Mouse (Mus musculus) forebrain, embryonic 11.5 days (tissue): ENCODE measurements around the gene Ubl3. TPM values are rescaled to one million over a fixed set of nuclear protein-coding genes. Genes with fewer than 3 reads are reported as not detected.

Experiments
- ATAC-seq: fragments of 200-750 bp; cut with Nextera tagmentation; replicated peaks from 2 replicates; pipeline ENCODE4 v1.8.0; 2017; ENCODE audit warnings: moderate TSS enrichment; ENCODE audit not compliant: low FRiP score
- DNase-seq: peaks from one replicate; pipeline ENCODE4 v3.0.0-alpha.2; 2017; ENCODE audit warnings: low spot score
- H3K27ac ChIP-seq: fragments of 300-500 bp; sonication (generic); 2 replicates; pipeline ENCODE4 v1.5.1; 2014; ENCODE audit warnings: low read depth, low read length
- H3K27me3 ChIP-seq: fragments of 300-500 bp; sonication (generic); 2 replicates; pipeline ENCODE4 v1.6.1; 2014; ENCODE audit warnings: mild to moderate bottlenecking, low read length, mixed read lengths; ENCODE audit not compliant: control insufficient read depth, insufficient read depth
- H3K36me3 ChIP-seq: fragments of 300-500 bp; sonication (generic); 2 replicates; pipeline ENCODE4 v1.6.1; 2014; ENCODE audit warnings: mild to moderate bottlenecking, low read length, moderate library complexity, mixed read lengths; ENCODE audit not compliant: control insufficient read depth, insufficient read depth
- H3K4me1 ChIP-seq: fragments of 300-500 bp; sonication (generic); replicated peaks from 2 replicates; pipeline ENCODE4 v1.6.1; 2014; ENCODE audit warnings: low read length, mixed read lengths; ENCODE audit not compliant: control insufficient read depth, insufficient read depth
- H3K4me2 ChIP-seq: fragments of 300-500 bp; sonication (generic); 2 replicates; pipeline ENCODE4 v1.6.1; 2014; ENCODE audit warnings: low read depth, mild to moderate bottlenecking, low read length, moderate library complexity, mixed read lengths; ENCODE audit not compliant: severe bottlenecking
- H3K4me3 ChIP-seq: fragments of 300-500 bp; sonication (generic); 2 replicates; pipeline ENCODE4 v1.5.1; 2014; ENCODE audit warnings: low read depth, low read length
- H3K9ac ChIP-seq: fragments of 300-500 bp; sonication (generic); 2 replicates; pipeline ENCODE4 v1.6.1; 2014; ENCODE audit warnings: low read length
- H3K9me3 ChIP-seq: fragments of 300-500 bp; sonication (generic); 2 replicates; pipeline ENCODE4 v1.6.1; 2016; ENCODE audit warnings: low read length, mixed read lengths; ENCODE audit not compliant: control insufficient read depth
- WGBS: fragments of 180-500 bp; shearing (Covaris S2); extraction: QIAGEN DNeasy Blood & Tissue Kit; methylation state at CpG from one replicate; pipeline ENCODE4 v1.1.7; 2014; 5-methylcytosine and 5-hydroxymethylcytosine counted together
- polyA plus RNA-seq: library from polyadenylated mRNA; unstranded; fragments of >200 nt; fragmentation: Nextera tagmentation; extraction: Ambion mirVana; gene quantifications from 2 replicates; pipeline ENCODE4 v1.2.1, GENCODE M21; 2014

The Ubl3 gene
- polyA plus RNA-seq, 1 experiment from 2014 or later, result 84.2 TPM

- Histone ChIP-seq H3K9me3 (no peaks in the 10 kb centered on the region), H3K9ac (no peak overlapping the region), H3K27ac (no peak overlapping the region), H3K4me1 (no peaks in the 10 kb centered on the region), H3K4me2 (no peak overlapping the region), H3K27me3 (no peaks in the 10 kb centered on the region), H3K36me3 (no peaks in the 10 kb centered on the region), H3K4me3 (no peak overlapping the region)
- no peak for ATAC-seq
- WGBS, result 88% methylated on average over 7 of the region's 7 CpGs
- DNase-seq, result no peak
Observed at GRCm38 (mm10) chr5:148474346-148474745, 78.2 kb downstream of the Ubl3 start.

- Histone ChIP-seq H3K27me3 (no peaks in the 10 kb centered on the region), H3K9ac (no peak overlapping the region), H3K36me3 (no peaks in the 10 kb centered on the region), H3K4me2 (no peak overlapping the region), H3K4me1 (0 out of 2 replicates have a peak, but pooled peaks cover 4% of the 10 kb centered on the region), H3K27ac (no peak overlapping the region), H3K9me3 (no peaks in the 10 kb centered on the region), H3K4me3 (no peak overlapping the region)
- 68% methylated on average over 14 of the region's 14 CpGs for WGBS
- ATAC-seq (no peak), DNase-seq (no peak)
Observed at GRCm38 (mm10) chr5:148468626-148469441, 83.8 kb downstream of the Ubl3 start.

- no peak overlapping the region for H3K9ac ChIP-seq
- no peaks in the 10 kb centered on the region for H3K27me3 ChIP-seq
- H3K4me3 ChIP-seq, result no peak overlapping the region
- no peaks in the 10 kb centered on the region for H3K36me3 ChIP-seq
- no peak for ATAC-seq
- WGBS, result 24% methylated on average over 8 of the region's 8 CpGs
- no peak overlapping the region for H3K27ac ChIP-seq
- H3K4me1 ChIP-seq, result 0 out of 2 replicates have a peak, but pooled peaks cover 4% of the 10 kb centered on the region
- no peak overlapping the region for H3K4me2 ChIP-seq
- DNase-seq, result no peak
- no peaks in the 10 kb centered on the region for H3K9me3 ChIP-seq
Observed at GRCm38 (mm10) chr5:148466933-148467607, 85.5 kb downstream of the Ubl3 start.

DNA sequence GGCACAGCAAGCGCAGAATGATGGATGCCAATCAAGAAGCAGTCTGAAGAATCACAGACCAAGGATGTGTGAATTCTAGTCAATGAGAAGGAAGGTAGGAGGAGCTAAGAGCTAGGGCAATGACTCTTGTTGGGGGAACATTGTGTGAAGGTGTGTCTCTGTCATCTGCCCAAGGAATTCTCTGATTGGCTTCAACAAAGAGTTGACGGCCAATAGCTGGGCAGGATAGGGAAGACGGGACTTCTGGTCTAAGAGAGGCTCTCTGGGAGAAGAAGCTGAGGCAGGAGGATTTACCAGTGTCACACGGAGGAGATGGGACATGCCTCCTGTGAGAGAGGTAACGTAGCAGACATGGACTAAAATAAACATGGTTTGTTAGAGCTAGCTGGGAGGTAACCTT lies 86.5 kb downstream of the Ubl3 start:
- DNase-seq, result no peak
- no peaks in the 10 kb centered on the region for H3K36me3 ChIP-seq
- H3K4me3 ChIP-seq, result no peak overlapping the region
- no peak overlapping the region for H3K9ac ChIP-seq
- H3K27ac ChIP-seq, result no peak overlapping the region
- H3K27me3 ChIP-seq, result no peaks in the 10 kb centered on the region
- peaks cover 1% of the 10 kb centered on the region; the same call in 1 of the 2 replicates for H3K9me3 ChIP-seq
- 83% methylated on average over 5 of the region's 5 CpGs for WGBS
- H3K4me1 ChIP-seq, result 0 out of 2 replicates have a peak, but pooled peaks cover 4% of the 10 kb centered on the region
- H3K4me2 ChIP-seq, result no peak overlapping the region
- no peak for ATAC-seq

DNA sequence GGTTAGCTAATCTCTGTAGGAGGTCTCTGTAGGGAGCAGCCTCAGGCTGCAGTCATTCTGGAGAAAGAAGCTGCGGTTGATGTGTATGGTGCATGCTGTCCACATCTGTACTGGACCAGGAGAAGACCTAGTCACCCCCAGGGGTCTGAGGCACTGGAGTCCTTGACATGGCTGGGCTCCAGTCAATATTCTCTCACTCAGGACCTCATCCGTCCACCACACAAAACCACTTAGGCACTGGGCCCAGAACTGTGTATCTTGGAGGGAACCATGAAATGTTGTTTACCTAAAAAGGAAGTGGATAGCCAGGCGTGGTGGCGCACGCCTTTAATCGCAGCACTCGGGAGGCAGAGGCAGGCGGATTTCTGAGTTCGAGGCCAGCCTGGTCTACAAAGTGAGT lies 87.5 kb downstream of the Ubl3 start:
- H3K9ac ChIP-seq, result no peak overlapping the region
- no peaks in the 10 kb centered on the region for H3K27me3 ChIP-seq
- H3K4me1 ChIP-seq, result 0 out of 2 replicates have a peak, but pooled peaks cover 4% of the 10 kb centered on the region
- 95% methylated on average over 9 of the region's 9 CpGs for WGBS
- peaks cover 4% of the 10 kb centered on the region; the same call in 1 of the 2 replicates for H3K9me3 ChIP-seq
- no peaks in the 10 kb centered on the region for H3K36me3 ChIP-seq
- no peak overlapping the region for H3K27ac ChIP-seq
- DNase-seq, result no peak
- H3K4me3 ChIP-seq, result no peak overlapping the region
- no peak overlapping the region for H3K4me2 ChIP-seq
- ATAC-seq, result no peak

DNA sequence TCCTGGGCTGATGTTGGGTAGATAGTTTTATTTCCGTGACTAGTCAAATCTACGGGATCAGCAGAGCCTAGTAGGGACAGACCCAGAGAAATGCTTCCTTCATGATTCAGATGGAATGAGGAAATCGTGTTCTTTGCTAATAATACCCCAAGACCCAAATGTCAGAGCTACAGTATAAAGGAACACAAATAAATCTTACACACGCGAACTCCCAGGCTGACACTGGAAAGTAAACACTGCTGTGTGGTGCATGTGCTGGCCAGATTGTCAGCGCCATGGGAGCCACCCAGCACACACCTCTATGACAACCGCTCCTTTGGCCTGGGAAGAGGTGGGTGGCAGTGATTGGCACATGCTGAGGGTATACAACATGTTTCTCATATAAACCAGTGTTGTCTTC lies 88.1 kb downstream of the Ubl3 start:
- Histone ChIP-seq H3K36me3 (no peaks in the 10 kb centered on the region), H3K4me2 (no peak overlapping the region), H3K9ac (no peak overlapping the region), H3K9me3 (peaks cover 4% of the 10 kb centered on the region; the same call in 1 of the 2 replicates), H3K4me1 (0 out of 2 replicates have a peak, but pooled peaks cover 4% of the 10 kb centered on the region), H3K27me3 (no peaks in the 10 kb centered on the region), H3K27ac (no peak overlapping the region), H3K4me3 (no peak overlapping the region)
- no peak for DNase-seq
- no peak for ATAC-seq
- 87% methylated on average over 7 of the region's 7 CpGs for WGBS

DNA sequence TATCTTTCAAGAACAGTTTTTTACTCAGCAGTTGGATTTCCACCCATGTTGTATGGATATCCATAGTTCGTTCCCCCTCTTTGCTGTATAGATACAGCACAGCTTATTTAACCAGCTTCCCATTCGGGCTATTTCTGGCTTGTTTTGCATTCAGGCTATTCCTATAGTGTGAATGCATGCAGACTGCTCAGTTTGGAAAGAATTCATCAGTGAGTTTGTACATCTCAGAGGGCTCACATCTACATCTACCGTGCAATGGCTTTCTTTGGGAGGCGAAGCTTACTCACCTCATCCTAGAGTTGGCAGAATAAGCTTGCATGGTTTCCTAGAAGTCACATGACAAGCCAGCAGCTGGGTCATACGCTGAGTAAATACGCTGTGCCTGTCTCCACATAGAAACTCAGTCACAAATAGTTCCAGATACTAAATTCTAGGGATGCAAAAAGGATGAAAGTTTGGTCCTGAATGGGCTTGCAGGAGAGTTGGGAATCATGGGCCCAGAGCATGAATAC lies 88.8 kb downstream of the Ubl3 start:
- H3K27me3 ChIP-seq, result no peaks in the 10 kb centered on the region
- WGBS, result 93% methylated on average over 6 of the region's 6 CpGs
- H3K9me3 ChIP-seq, result peaks cover 4% of the 10 kb centered on the region; the same call in 1 of the 2 replicates
- no peak overlapping the region for H3K27ac ChIP-seq
- ATAC-seq (no peak), DNase-seq (no peak)
- H3K4me2 ChIP-seq, result no peak overlapping the region
- H3K4me3 ChIP-seq, result no peak overlapping the region
- no peak overlapping the region for H3K9ac ChIP-seq
- no peaks in the 10 kb centered on the region for H3K36me3 ChIP-seq
- H3K4me1 ChIP-seq, result 0 out of 2 replicates have a peak, but pooled peaks cover 4% of the 10 kb centered on the region
